Mouse (Mus musculus): Measurements from ENCODE around the gene Arid1a. TPM values are rescaled to one million over a fixed set of nuclear protein-coding genes. Genes with fewer than 3 reads are reported as not detected.

The Arid1a gene
- polyA plus RNA-seq, 1 experiment: 52.1 TPM

GRCm38 (mm10) chr4:133671184-133671880 lies 85.2 kb downstream of the Arid1a start:
- TF ChIP-seq POLR2A (IDR thresholded peaks at IDR 0.05; ENCODE audit: low read depth, low read length): no peak
- peak; percentile 31; the same call in 1 of the 2 replicates for TF ChIP-seq CTCF (IDR thresholded peaks at IDR 0.05; ENCODE audit: borderline replicate concordance, insufficient read depth, low read length)
- H3K4me1 ChIP-seq (ENCODE audit: control insufficient read depth, insufficient read depth, low read length): peaks cover 7% of the 10 kb centered on the region

DNA sequence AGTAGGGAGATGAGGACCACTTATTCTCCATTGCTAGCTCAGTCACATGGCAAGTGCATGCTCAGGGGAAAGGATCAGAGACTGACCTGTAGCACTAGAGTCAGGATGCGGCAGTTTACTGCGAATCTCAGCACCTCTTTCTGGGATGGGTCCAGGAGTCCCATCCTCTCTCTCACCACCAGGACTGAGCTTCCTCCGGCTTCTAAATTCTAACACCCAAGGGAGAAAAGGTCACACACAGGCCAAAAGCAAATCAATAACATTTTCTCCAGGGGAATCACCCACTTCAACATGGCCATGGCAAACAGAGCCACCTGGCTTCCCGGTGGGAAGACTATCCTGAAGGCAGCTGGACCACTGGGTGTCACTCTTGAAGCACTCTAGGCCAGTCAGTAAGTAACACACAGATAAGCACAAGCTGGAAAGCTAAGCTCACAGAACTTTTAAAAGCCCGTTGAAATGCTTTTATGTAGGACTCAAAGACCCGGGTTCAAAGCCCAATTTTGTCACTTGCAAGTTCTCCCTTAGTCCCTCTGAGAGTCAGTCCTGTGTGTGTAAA lies 86.8 kb downstream of the Arid1a start:
- TF ChIP-seq POLR2A (IDR thresholded peaks at IDR 0.05; ENCODE audit: low read depth, low read length): no peak
- TF ChIP-seq CTCF (IDR thresholded peaks at IDR 0.05; ENCODE audit: borderline replicate concordance, insufficient read depth, low read length): peak; percentile 46; the same call in 1 of the 2 replicates
- Histone ChIP-seq H3K4me1 (ENCODE audit: control insufficient read depth, insufficient read depth, low read length) (peaks cover 7% of the 10 kb centered on the region), H3K27ac (ENCODE audit: insufficient read depth, low read length) (no peak overlapping the region), H3K4me3 (ENCODE audit: insufficient read depth, low read length) (no peak overlapping the region)

More at GRCm38 (mm10) chr4:133671184-133671880, 85.2 kb downstream of the Arid1a start:
- H3K27ac ChIP-seq (ENCODE audit: insufficient read depth, low read length): peak overlapping the region; percentile 99
- peak overlapping the region; percentile 94 for H3K4me3 ChIP-seq (ENCODE audit: insufficient read depth, low read length)

DNA sequence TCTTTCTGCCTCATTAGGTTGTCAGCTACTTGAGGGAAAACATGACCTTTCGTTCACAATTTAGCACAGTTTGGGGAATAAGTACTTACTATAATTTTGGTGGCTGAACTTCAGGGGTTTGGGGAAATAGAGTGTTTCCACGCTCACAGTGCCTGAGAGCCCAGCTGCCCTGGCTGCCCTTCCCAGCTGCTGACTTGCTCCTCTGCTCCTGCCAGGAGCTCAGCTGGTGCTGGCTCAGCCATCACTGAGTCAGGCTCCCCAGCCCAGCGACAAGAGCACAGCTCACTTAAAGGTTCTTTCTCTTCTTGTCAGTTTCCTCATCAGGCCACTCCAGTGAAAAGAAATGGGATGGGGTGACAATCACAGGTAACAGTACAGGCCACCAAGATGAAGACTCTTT lies 88.0 kb downstream of the Arid1a start:
- H3K4me1 ChIP-seq (ENCODE audit: control insufficient read depth, insufficient read depth, low read length): peaks cover 4% of the 10 kb centered on the region; the same call in 1 of the 2 replicates
- TF ChIP-seq CTCF (IDR thresholded peaks at IDR 0.05; ENCODE audit: borderline replicate concordance, insufficient read depth, low read length) (no peak), POLR2A (IDR thresholded peaks at IDR 0.05; ENCODE audit: low read depth, low read length) (no peak)
- no peak overlapping the region for H3K4me3 ChIP-seq (ENCODE audit: insufficient read depth, low read length)
- H3K27ac ChIP-seq (ENCODE audit: insufficient read depth, low read length): no peak overlapping the region

- no peak for TF ChIP-seq CTCF (IDR thresholded peaks at IDR 0.05; ENCODE audit: borderline replicate concordance, insufficient read depth, low read length)
- no peak for TF ChIP-seq POLR2A (IDR thresholded peaks at IDR 0.05; ENCODE audit: low read depth, low read length)
- Histone ChIP-seq H3K4me1 (ENCODE audit: control insufficient read depth, insufficient read depth, low read length) (0 out of 2 replicates have a peak, but pooled peaks cover 4% of the 10 kb centered on the region), H3K4me3 (ENCODE audit: insufficient read depth, low read length) (no peak overlapping the region), H3K27ac (ENCODE audit: insufficient read depth, low read length) (no peak overlapping the region)
These were observed 90.4 kb downstream of the Arid1a start for GRCm38 (mm10) chr4:133666199-133666598.

DNA sequence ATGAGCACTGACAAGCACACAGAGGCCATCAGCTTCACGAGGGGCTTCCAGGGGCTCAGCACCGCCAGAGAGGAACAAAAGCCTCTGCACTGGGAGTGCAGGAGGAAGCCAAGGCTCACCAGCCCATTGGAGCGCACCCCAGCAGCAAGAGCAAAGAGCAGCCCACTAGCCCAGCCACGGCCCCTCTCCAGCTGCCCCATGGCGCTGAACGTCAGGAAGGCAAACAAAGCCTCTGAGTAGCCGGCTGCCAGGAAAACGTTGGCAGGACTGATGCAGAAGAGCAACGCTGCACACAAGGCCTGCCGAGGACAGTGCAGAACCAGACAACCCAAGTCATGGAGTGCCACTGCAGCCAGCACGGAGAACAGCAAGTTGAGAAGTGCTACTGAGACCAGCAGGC lies 91.5 kb downstream of the Arid1a start:
- Histone ChIP-seq H3K4me3 (ENCODE audit: insufficient read depth, low read length) (no peak overlapping the region), H3K27ac (ENCODE audit: insufficient read depth, low read length) (no peak overlapping the region), H3K4me1 (ENCODE audit: control insufficient read depth, insufficient read depth, low read length) (peaks cover 5% of the 10 kb centered on the region)
- TF ChIP-seq POLR2A (IDR thresholded peaks at IDR 0.05; ENCODE audit: low read depth, low read length) (no peak), CTCF (IDR thresholded peaks at IDR 0.05; ENCODE audit: borderline replicate concordance, insufficient read depth, low read length) (no peak)

GRCm38 (mm10) chr4:133662945-133663344 lies 93.6 kb downstream of the Arid1a start:
- TF ChIP-seq CTCF (IDR thresholded peaks at IDR 0.05; ENCODE audit: borderline replicate concordance, insufficient read depth, low read length): no peak

DNA sequence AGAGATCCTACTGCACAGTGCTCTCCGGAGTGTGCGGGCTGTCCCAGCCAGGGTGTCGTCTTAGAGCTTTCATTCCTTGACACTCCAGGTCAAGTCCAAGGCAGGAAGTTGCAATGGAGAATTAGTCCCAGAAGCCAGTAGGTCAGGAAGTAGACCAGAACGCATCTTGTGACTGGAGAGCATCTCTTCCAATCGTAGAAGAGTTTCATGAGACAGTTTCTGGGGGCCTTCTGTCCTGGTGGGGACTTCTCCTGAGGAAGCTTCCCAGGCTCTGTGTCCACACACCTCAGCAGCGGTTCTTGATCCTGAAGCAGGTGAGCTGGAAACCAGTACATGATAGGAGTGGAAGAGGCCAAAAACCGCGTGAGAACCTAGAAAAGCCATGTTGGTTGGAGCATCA lies 94.1 kb downstream of the Arid1a start:
- TF ChIP-seq CTCF (IDR thresholded peaks at IDR 0.05; ENCODE audit: borderline replicate concordance, insufficient read depth, low read length) (no peak), POLR2A (IDR thresholded peaks at IDR 0.05; ENCODE audit: low read depth, low read length) (no peak)
- Histone ChIP-seq H3K27ac (ENCODE audit: insufficient read depth, low read length) (no peak overlapping the region), H3K4me1 (ENCODE audit: control insufficient read depth, insufficient read depth, low read length) (peaks cover 9% of the 10 kb centered on the region), H3K4me3 (ENCODE audit: insufficient read depth, low read length) (no peak overlapping the region)

More at GRCm38 (mm10) chr4:133662945-133663344, 93.6 kb downstream of the Arid1a start:
- Histone ChIP-seq H3K4me1 (ENCODE audit: control insufficient read depth, insufficient read depth, low read length) (peaks cover 9% of the 10 kb centered on the region), H3K4me3 (ENCODE audit: insufficient read depth, low read length) (no peak overlapping the region), H3K27ac (ENCODE audit: insufficient read depth, low read length) (no peak overlapping the region)

DNA sequence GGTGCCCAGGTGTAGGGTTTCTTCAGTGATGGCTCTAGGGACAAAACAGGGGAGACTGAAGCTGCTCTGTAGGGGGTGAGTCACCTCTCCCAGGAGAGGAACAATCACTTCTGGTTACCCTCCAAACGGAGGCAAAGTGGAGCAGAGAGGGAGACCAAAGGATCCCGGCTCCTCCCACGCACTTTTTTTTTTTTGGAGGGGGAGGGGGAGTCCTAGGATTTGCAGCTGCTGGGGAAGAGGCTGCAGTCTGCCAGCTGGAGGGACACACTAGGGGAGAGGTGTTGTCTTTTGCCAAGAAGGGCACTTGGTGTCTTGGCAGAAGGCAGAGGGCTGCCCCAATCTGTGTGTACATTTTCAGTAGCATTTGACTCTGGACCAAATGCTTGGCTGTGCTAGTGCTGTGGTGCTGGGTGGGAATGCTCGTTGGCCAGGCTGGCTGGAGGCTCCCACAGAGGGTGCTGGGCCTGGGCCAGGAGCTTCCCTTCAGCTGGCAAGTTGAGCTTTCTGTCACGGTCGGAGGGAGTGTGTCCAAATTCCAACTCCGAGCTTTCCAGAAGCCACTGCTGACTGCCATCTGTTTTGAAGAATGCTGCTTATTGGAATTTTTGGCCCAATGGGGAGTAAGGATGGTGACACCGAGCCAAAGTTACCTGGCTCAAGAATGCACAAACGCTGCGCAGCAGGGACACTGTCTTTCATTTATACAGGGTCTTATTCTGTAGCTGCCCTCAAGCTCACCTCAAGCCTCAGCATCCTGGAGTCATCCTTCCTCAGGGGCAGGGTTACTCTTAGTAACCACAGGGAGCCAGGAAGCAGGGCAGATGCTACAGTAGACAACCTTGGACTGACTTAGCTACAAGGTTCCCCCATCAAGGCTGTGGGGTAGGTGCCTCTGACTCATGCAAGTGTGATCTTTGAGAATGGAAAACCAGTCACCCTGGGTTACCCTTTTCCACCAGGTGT lies 96.1 kb downstream of the Arid1a start:
- Histone ChIP-seq H3K27ac (ENCODE audit: insufficient read depth, low read length) (peak overlapping the region; percentile 95), H3K4me1 (ENCODE audit: control insufficient read depth, insufficient read depth, low read length) (peaks cover 11% of the 10 kb centered on the region), H3K4me3 (ENCODE audit: insufficient read depth, low read length) (peak overlapping the region; percentile 24)
- 0 out of 2 replicates have a peak, but pooled peaks have one; percentile 19 for TF ChIP-seq POLR2A (IDR thresholded peaks at IDR 0.05; ENCODE audit: low read depth, low read length)
- no peak for TF ChIP-seq CTCF (IDR thresholded peaks at IDR 0.05; ENCODE audit: borderline replicate concordance, insufficient read depth, low read length)

DNA sequence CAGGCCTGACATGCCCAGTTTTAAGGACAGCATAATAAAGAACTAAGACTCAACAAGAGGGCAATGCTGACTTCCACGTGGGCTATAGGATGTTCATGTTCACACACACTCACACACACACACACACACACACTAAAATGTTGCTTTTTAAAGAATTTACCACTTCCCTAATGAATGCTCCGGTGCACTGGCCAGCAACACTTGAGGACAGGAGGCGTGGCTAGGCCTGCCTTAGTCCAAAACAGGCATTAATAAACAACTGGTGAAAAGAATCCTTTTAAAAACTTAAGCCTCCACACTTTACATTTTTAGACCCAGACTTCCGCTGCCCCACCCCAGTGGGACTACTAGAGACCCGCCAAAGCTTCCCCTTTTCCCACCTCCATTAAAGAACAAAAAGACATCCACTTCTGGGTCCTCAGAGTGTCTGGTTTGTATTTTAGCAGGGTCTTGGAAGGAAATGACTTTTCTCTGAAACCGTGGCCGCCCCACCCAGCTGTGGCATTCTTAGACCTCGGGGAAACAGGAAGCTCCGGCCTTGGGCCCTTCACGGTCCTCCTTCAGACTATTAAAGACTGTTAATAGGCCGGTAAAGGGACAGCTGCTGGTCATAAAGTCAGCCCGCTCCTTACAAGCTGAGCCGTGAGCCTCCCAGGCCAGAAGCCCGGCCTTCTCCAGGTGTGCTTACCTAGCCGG lies 96.9 kb downstream of the Arid1a start:
- TF ChIP-seq POLR2A (IDR thresholded peaks at IDR 0.05; ENCODE audit: low read depth, low read length): peak; percentile 45
- no peak for TF ChIP-seq CTCF (IDR thresholded peaks at IDR 0.05; ENCODE audit: borderline replicate concordance, insufficient read depth, low read length)
- Histone ChIP-seq H3K4me1 (ENCODE audit: control insufficient read depth, insufficient read depth, low read length) (peaks cover 11% of the 10 kb centered on the region), H3K27ac (ENCODE audit: insufficient read depth, low read length) (peak overlapping the region; percentile 95), H3K4me3 (ENCODE audit: insufficient read depth, low read length) (peak overlapping the region; percentile 24)

All from embryonic fibroblast, embryonic 13.5 days (primary cell).